Mouse (Mus musculus): ENCODE measurements around the gene Ndufs1.
"Not testable (repeated sequence)": the region's sequence is repeated elsewhere in the genome, so short reads cannot be mapped to it uniquely, and the experiment has no call there.

DNA sequence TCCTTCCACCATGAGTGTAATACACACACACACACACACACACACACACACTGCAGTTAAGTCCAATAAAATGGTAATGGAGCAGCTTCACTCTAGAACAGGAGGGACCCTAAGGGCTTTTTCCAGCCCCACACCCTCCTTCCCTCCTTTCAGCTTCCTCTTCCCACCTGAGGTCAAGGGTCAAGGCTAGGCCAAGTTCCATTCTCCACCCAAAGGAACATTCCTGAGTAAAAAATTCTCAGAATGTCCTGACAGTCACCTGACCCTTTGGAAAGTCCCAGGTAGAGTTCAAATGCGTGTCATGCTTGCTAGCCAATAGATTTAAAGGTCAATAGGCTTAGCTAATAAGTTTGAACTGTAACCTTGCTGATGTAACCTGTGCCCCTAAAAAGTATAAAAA, 38.0 kb downstream of the Ndufs1 start:
- TF ChIP-seq CEBPB (IDR thresholded peaks at IDR 0.05; ENCODE audit: insufficient read depth, poor library complexity, severe bottlenecking); TCF12 (IDR thresholded peaks at IDR 0.05; ENCODE audit: insufficient read depth, poor library complexity, severe bottlenecking); SRF (IDR thresholded peaks at IDR 0.05; ENCODE audit: control insufficient read depth, insufficient read length, low read depth); POLR2A (IDR thresholded peaks at IDR 0.05; ENCODE audit: insufficient read length, low read depth); MYOD1 (IDR thresholded peaks at IDR 0.05; ENCODE audit: control insufficient read depth in 1 of 3, insufficient read length in 2 of 3, low read depth in 2 of 3): not testable (repeated sequence)

Measured in myocyte (in vitro differentiated cells).